Mouse (Mus musculus) thymus, adult 2 months (tissue): ENCODE measurements around the gene Olfr1057. TPM values are rescaled to one million over a fixed set of nuclear protein-coding genes. Genes with fewer than 3 reads are reported as not detected.

Experiments used
- DNase-seq: peaks from one replicate; pipeline ENCODE4 v3.0.0; 2021
- H3K27ac ChIP-seq: fragments of 200-500 bp; 2 replicates; pipeline ENCODE4 v1.5.1; 2012; ENCODE audit warnings: low read length, control low read depth; ENCODE audit not compliant: control insufficient read depth, insufficient read depth
- H3K27me3 ChIP-seq: fragments of 200-500 bp; 2 replicates; pipeline ENCODE4 v1.6.1; 2012; ENCODE audit warnings: mild to moderate bottlenecking, low read length, moderate library complexity, mixed read lengths; ENCODE audit not compliant: control insufficient read depth, insufficient read depth
- H3K36me3 ChIP-seq: fragments of 200-500 bp; 2 replicates; pipeline ENCODE4 v1.6.1; 2012; ENCODE audit warnings: mild to moderate bottlenecking, low read length, moderate library complexity; ENCODE audit not compliant: control insufficient read depth, insufficient read depth
- H3K4me1 ChIP-seq: fragments of 200-500 bp; replicated peaks from 2 replicates; pipeline ENCODE4 v1.6.1; 2012; ENCODE audit warnings: low read length; ENCODE audit not compliant: control insufficient read depth, insufficient read depth
- H3K4me3 ChIP-seq: fragments of 200-500 bp; 2 replicates; pipeline ENCODE4 v1.5.1; 2012; ENCODE audit warnings: mild to moderate bottlenecking, low read length, control low read depth, moderate library complexity; ENCODE audit not compliant: control insufficient read depth, insufficient read depth
- CTCF ChIP-seq: fragments of 200-500 bp; IDR thresholded peaks from 2 replicates; pipeline ENCODE4 v1.5.1; 2012; ENCODE audit warnings: mild to moderate bottlenecking, control low read depth, low read length, moderate library complexity, borderline replicate concordance; ENCODE audit not compliant: control insufficient read depth, poor library complexity, insufficient read depth; ENCODE audit errors: extremely low read depth
- POLR2A ChIP-seq: fragments of 200-500 bp; IDR thresholded peaks from 2 replicates; pipeline ENCODE4 v1.6.1; 2012; ENCODE audit warnings: mild to moderate bottlenecking, low read length, control low read depth, moderate library complexity; ENCODE audit not compliant: control insufficient read depth, poor library complexity, insufficient read depth; ENCODE audit errors: extremely low read depth
- WGBS: fragments of 180-500 bp; shearing (Covaris S2); methylation state at CpG from one replicate; pipeline ENCODE4 v1.1.7; 2018; 5-methylcytosine and 5-hydroxymethylcytosine counted together
- polyA plus RNA-seq: library from polyadenylated mRNA; depleted of rRNA; stranded (reverse); fragments of >200 nt; gene quantifications from 2 replicates; pipeline ENCODE4 v1.2.3, GENCODE M21; 2012; rRNA removed

The Olfr1057 gene
- polyA plus RNA-seq, 1 experiment: not detected

- 92% methylated on average over 5 of the region's 5 CpGs for WGBS
- no peaks in the 10 kb centered on the region for H3K27me3 ChIP-seq
- no peak for DNase-seq
These were observed 28.0 kb downstream of the Olfr1057 start, which contains the start of gene Olfr1055 for GRCm38 (mm10) chr2:86350184-86350583. Gene Olfr1055 (minus strand): TSS chr2:86350284.

DNA sequence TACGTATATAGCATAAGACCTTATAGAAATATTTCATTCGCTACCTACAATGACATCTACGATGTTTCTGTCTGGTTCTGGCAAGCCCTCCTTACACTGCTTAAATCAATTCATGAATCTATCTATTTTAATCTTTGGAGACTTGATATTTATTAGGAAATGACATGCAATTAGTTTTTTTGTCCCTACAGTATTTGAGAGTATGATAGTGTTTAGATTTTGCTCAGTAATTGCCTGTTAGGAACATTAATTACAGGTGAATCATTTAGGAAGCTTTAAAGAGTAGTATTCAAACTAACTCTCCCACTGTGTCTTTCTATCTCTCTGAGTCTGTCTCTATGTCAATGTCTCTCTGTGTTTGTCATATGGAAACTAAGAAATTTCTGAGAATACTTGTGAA lies 42.9 kb downstream of the Olfr1057 start, which contains the start of gene Olfr1054:
Gene Olfr1054 (minus strand): TSS at position 101 of the 400 bp plus-strand sequence.
- no peak for DNase-seq
- H3K4me1 ChIP-seq: no peaks in the 10 kb centered on the region
- H3K36me3 ChIP-seq: no peaks in the 10 kb centered on the region
- WGBS: 93% methylated on average over 3 of the region's 3 CpGs
- H3K27ac ChIP-seq: no peak within 1 kb of the TSS
- H3K4me3 ChIP-seq: no peak within 1 kb of the TSS
- no peaks in the 10 kb centered on the region for H3K27me3 ChIP-seq
- TF ChIP-seq CTCF (no peak), POLR2A (no peak)

More at GRCm38 (mm10) chr2:86350184-86350583, 28.0 kb downstream of the Olfr1057 start, which contains the start of gene Olfr1055:
- Histone ChIP-seq H3K36me3 (no peaks in the 10 kb centered on the region), H3K4me3 (no peak within 1 kb of the TSS), H3K4me1 (no peaks in the 10 kb centered on the region), H3K27ac (no peak within 1 kb of the TSS)
- TF ChIP-seq CTCF (no peak), POLR2A (no peak)

Other genes starting within 250 kb of the Olfr1057 start
- not detected in 2 replicates for gene Olfr1039, start 242.5 kb downstream of the Olfr1057 start, polyA plus RNA-seq
- not detected in 2 replicates for gene Olfr1040, start 231.7 kb downstream of the Olfr1057 start, polyA plus RNA-seq
- gene Olfr1042, start 216.6 kb downstream of the Olfr1057 start, polyA plus RNA-seq: not detected in 2 replicates
- gene Olfr1043, start 210.9 kb downstream of the Olfr1057 start, polyA plus RNA-seq: not detected in 2 replicates
- not detected in 2 replicates for gene Olfr1044, start 200.6 kb downstream of the Olfr1057 start, polyA plus RNA-seq
- not detected in 2 replicates for gene Olfr52, start 192.7 kb downstream of the Olfr1057 start, polyA plus RNA-seq
- not detected in 2 replicates for gene Olfr1045, start 175.4 kb downstream of the Olfr1057 start, polyA plus RNA-seq
- gene Olfr1046, start 159.1 kb downstream of the Olfr1057 start, polyA plus RNA-seq: not detected in 2 replicates
- not detected in 2 replicates for gene Olfr1047, start 147.0 kb downstream of the Olfr1057 start, polyA plus RNA-seq
- gene Olfr1048, start 138.1 kb downstream of the Olfr1057 start, polyA plus RNA-seq: not detected in 2 replicates
- not detected in 2 replicates for gene Olfr1049, start 120.1 kb downstream of the Olfr1057 start, polyA plus RNA-seq
- gene Olfr1051, start 99.3 kb downstream of the Olfr1057 start, polyA plus RNA-seq: not detected in 2 replicates
- not detected in 2 replicates for gene Olfr1052, start 85.9 kb downstream of the Olfr1057 start, polyA plus RNA-seq
- not detected in 2 replicates for gene Olfr1053, start 63.1 kb downstream of the Olfr1057 start, polyA plus RNA-seq
- not detected in 2 replicates for gene Olfr1054, start 43.0 kb downstream of the Olfr1057 start, polyA plus RNA-seq
- gene Olfr1055, start 28.1 kb downstream of the Olfr1057 start, polyA plus RNA-seq: not detected in 2 replicates
- not detected in 2 replicates for gene Olfr1056, start 15.9 kb downstream of the Olfr1057 start, polyA plus RNA-seq
- gene Olfr1058, start 10.2 kb upstream of the Olfr1057 start, polyA plus RNA-seq: not detected in 2 replicates
- gene Olfr1061, start 35.7 kb upstream of the Olfr1057 start, polyA plus RNA-seq: not detected in 2 replicates
- gene Olfr1062, start 48.4 kb upstream of the Olfr1057 start, polyA plus RNA-seq: 0.15 TPM in 1 of 2 replicates, not detected in the other
- 0.09 TPM in 1 of 2 replicates, not detected in the other for gene Olfr1065, start 72.2 kb upstream of the Olfr1057 start, polyA plus RNA-seq
- not detected in 2 replicates for gene Olfr1066, start 77.9 kb upstream of the Olfr1057 start, polyA plus RNA-seq
- gene Olfr228, start 109.0 kb upstream of the Olfr1057 start, polyA plus RNA-seq: not detected in 2 replicates
- not detected in 2 replicates for gene Olfr1076, start 130.1 kb upstream of the Olfr1057 start, polyA plus RNA-seq
- gene Olfr1079, start 164.1 kb upstream of the Olfr1057 start, polyA plus RNA-seq: not detected in 2 replicates
- not detected in 2 replicates for gene Olfr1080, start 179.8 kb upstream of the Olfr1057 start, polyA plus RNA-seq
- gene Olfr1082, start 220.6 kb upstream of the Olfr1057 start, polyA plus RNA-seq: not detected in 2 replicates